Mouse (Mus musculus): ENCODE data around the gene Gm28035. TPM values are rescaled to one million over a fixed set of nuclear protein-coding genes. Genes with fewer than 3 reads are reported as not detected.

The Gm28035 gene
- polyA plus RNA-seq, 1 experiment from 2014 or later, result 0.16 TPM

GRCm38 (mm10) chr2:30247036-30247435 lies 6.7 kb downstream of the Gm28035 start:
- H3K9ac ChIP-seq (ENCODE audit: low read depth, low read length), result no peak overlapping the region
- peaks cover 6% of the 10 kb centered on the region; the same call in 1 of the 2 replicates for H3K36me3 ChIP-seq (ENCODE audit: control insufficient read depth, insufficient read depth, low read length)
- 95% methylated on average over 5 of the region's 5 CpGs for WGBS
- no peaks in the 10 kb centered on the region for H3K27me3 ChIP-seq (replicated peaks; ENCODE audit: control insufficient read depth, insufficient read depth, low read length)
- no peak overlapping the region for H3K4me2 ChIP-seq (ENCODE audit: low read length)
- H3K4me1 ChIP-seq (ENCODE audit: control insufficient read depth, insufficient read depth, low read depth, low read length), result peaks cover 6% of the 10 kb centered on the region; the same call in 1 of the 2 replicates
- ATAC-seq, result no peak
- no peak overlapping the region for H3K4me3 ChIP-seq (ENCODE audit: low read length)
- no peaks in the 10 kb centered on the region for H3K9me3 ChIP-seq (ENCODE audit: control insufficient read depth, low read length)
- H3K27ac ChIP-seq (ENCODE audit: low read depth, low read length), result no peak overlapping the region

GRCm38 (mm10) chr2:30247681-30248080 lies 7.3 kb downstream of the Gm28035 start:
- WGBS, result 67% methylated on average over 4 of the region's 4 CpGs
- no peak overlapping the region for H3K4me2 ChIP-seq (ENCODE audit: low read length)
- H3K9me3 ChIP-seq (ENCODE audit: control insufficient read depth, low read length), result no peaks in the 10 kb centered on the region
- H3K27me3 ChIP-seq (replicated peaks; ENCODE audit: control insufficient read depth, insufficient read depth, low read length), result no peaks in the 10 kb centered on the region
- no peak overlapping the region for H3K9ac ChIP-seq (ENCODE audit: low read depth, low read length)
- H3K36me3 ChIP-seq (ENCODE audit: control insufficient read depth, insufficient read depth, low read length), result peaks cover 6% of the 10 kb centered on the region; the same call in 1 of the 2 replicates
- peaks cover 2% of the 10 kb centered on the region; the same call in 1 of the 2 replicates for H3K4me1 ChIP-seq (ENCODE audit: control insufficient read depth, insufficient read depth, low read depth, low read length)
- H3K4me3 ChIP-seq (ENCODE audit: low read length), result no peak overlapping the region
- no peak for ATAC-seq
- H3K27ac ChIP-seq (ENCODE audit: low read depth, low read length), result no peak overlapping the region

- Histone ChIP-seq H3K4me3 (ENCODE audit: low read length) (no peak overlapping the region), H3K4me1 (ENCODE audit: control insufficient read depth, insufficient read depth, low read depth, low read length) (no peaks in the 10 kb centered on the region; the same call in 1 of the 2 replicates), H3K9me3 (ENCODE audit: control insufficient read depth, low read length) (no peaks in the 10 kb centered on the region), H3K9ac (ENCODE audit: low read depth, low read length) (no peak overlapping the region), H3K36me3 (ENCODE audit: control insufficient read depth, insufficient read depth, low read length) (peaks cover 4% of the 10 kb centered on the region; the same call in 1 of the 2 replicates), H3K27ac (ENCODE audit: low read depth, low read length) (no peak overlapping the region), H3K27me3 (replicated peaks; ENCODE audit: control insufficient read depth, insufficient read depth, low read length) (no peaks in the 10 kb centered on the region), H3K4me2 (ENCODE audit: low read length) (no peak overlapping the region)
- ATAC-seq, result no peak
- 96% methylated on average over 3 of the region's 3 CpGs for WGBS
These were observed 8.8 kb downstream of the Gm28035 start for GRCm38 (mm10) chr2:30249182-30249581.

GRCm38 (mm10) chr2:30250166-30251128 lies 10.1 kb downstream of the Gm28035 start:
- Histone ChIP-seq H3K4me1 (ENCODE audit: control insufficient read depth, insufficient read depth, low read depth, low read length) (no peaks in the 10 kb centered on the region; the same call in 1 of the 2 replicates), H3K27ac (ENCODE audit: low read depth, low read length) (no peak overlapping the region), H3K9ac (ENCODE audit: low read depth, low read length) (no peak overlapping the region), H3K9me3 (ENCODE audit: control insufficient read depth, low read length) (no peaks in the 10 kb centered on the region), H3K4me3 (ENCODE audit: low read length) (no peak overlapping the region), H3K27me3 (replicated peaks; ENCODE audit: control insufficient read depth, insufficient read depth, low read length) (no peaks in the 10 kb centered on the region), H3K36me3 (ENCODE audit: control insufficient read depth, insufficient read depth, low read length) (peaks cover 10% of the 10 kb centered on the region), H3K4me2 (ENCODE audit: low read length) (no peak overlapping the region)
- 89% methylated on average over 10 of the region's 10 CpGs for WGBS
- ATAC-seq, result no peak

GRCm38 (mm10) chr2:30251417-30252104 lies 11.2 kb downstream of the Gm28035 start:
- no peak for ATAC-seq
- Histone ChIP-seq H3K4me1 (ENCODE audit: control insufficient read depth, insufficient read depth, low read depth, low read length) (no peaks in the 10 kb centered on the region; the same call in 1 of the 2 replicates), H3K4me3 (ENCODE audit: low read length) (no peak overlapping the region), H3K27ac (ENCODE audit: low read depth, low read length) (no peak overlapping the region), H3K9me3 (ENCODE audit: control insufficient read depth, low read length) (no peaks in the 10 kb centered on the region), H3K4me2 (ENCODE audit: low read length) (no peak overlapping the region), H3K36me3 (ENCODE audit: control insufficient read depth, insufficient read depth, low read length) (peaks cover 18% of the 10 kb centered on the region), H3K9ac (ENCODE audit: low read depth, low read length) (no peak overlapping the region), H3K27me3 (replicated peaks; ENCODE audit: control insufficient read depth, insufficient read depth, low read length) (no peaks in the 10 kb centered on the region)
- WGBS, result 81% methylated on average over 5 of the region's 5 CpGs

- peaks cover 28% of the 10 kb centered on the region for H3K36me3 ChIP-seq (ENCODE audit: control insufficient read depth, insufficient read depth, low read length)
These were observed 12.2 kb downstream of the Gm28035 start for GRCm38 (mm10) chr2:30252521-30252920.

GRCm38 (mm10) chr2:30253809-30254208 lies 13.4 kb downstream of the Gm28035 start:
- no peaks in the 10 kb centered on the region; the same call in 1 of the 2 replicates for H3K4me1 ChIP-seq (ENCODE audit: control insufficient read depth, insufficient read depth, low read depth, low read length)
- no peaks in the 10 kb centered on the region for H3K27me3 ChIP-seq (replicated peaks; ENCODE audit: control insufficient read depth, insufficient read depth, low read length)
- no peak overlapping the region for H3K9ac ChIP-seq (ENCODE audit: low read depth, low read length)
- ATAC-seq, result no peak
- no peak overlapping the region for H3K4me3 ChIP-seq (ENCODE audit: low read length)
- H3K4me2 ChIP-seq (ENCODE audit: low read length), result no peak overlapping the region
- 82% methylated on average over 5 of the region's 5 CpGs for WGBS
- peaks cover 35% of the 10 kb centered on the region for H3K36me3 ChIP-seq (ENCODE audit: control insufficient read depth, insufficient read depth, low read length)
- H3K9me3 ChIP-seq (ENCODE audit: control insufficient read depth, low read length), result no peaks in the 10 kb centered on the region
- H3K27ac ChIP-seq (ENCODE audit: low read depth, low read length), result no peak overlapping the region

More at GRCm38 (mm10) chr2:30252521-30252920, 12.2 kb downstream of the Gm28035 start:
- WGBS, result 77% methylated on average over 3 of the region's 3 CpGs
- Histone ChIP-seq H3K4me1 (ENCODE audit: control insufficient read depth, insufficient read depth, low read depth, low read length) (no peaks in the 10 kb centered on the region; the same call in 1 of the 2 replicates), H3K4me3 (ENCODE audit: low read length) (no peak overlapping the region), H3K27me3 (replicated peaks; ENCODE audit: control insufficient read depth, insufficient read depth, low read length) (no peaks in the 10 kb centered on the region), H3K9ac (ENCODE audit: low read depth, low read length) (no peak overlapping the region), H3K9me3 (ENCODE audit: control insufficient read depth, low read length) (no peaks in the 10 kb centered on the region), H3K27ac (ENCODE audit: low read depth, low read length) (no peak overlapping the region), H3K4me2 (ENCODE audit: low read length) (no peak overlapping the region)
- no peak for ATAC-seq

- Histone ChIP-seq H3K27me3 (replicated peaks; ENCODE audit: control insufficient read depth, insufficient read depth, low read length) (no peaks in the 10 kb centered on the region), H3K9me3 (ENCODE audit: control insufficient read depth, low read length) (no peaks in the 10 kb centered on the region), H3K36me3 (ENCODE audit: control insufficient read depth, insufficient read depth, low read length) (peaks cover 34% of the 10 kb centered on the region), H3K4me2 (ENCODE audit: low read length) (no peak overlapping the region), H3K9ac (ENCODE audit: low read depth, low read length) (no peak overlapping the region), H3K4me1 (ENCODE audit: control insufficient read depth, insufficient read depth, low read depth, low read length) (no peaks in the 10 kb centered on the region; the same call in 1 of the 2 replicates), H3K27ac (ENCODE audit: low read depth, low read length) (no peak overlapping the region), H3K4me3 (ENCODE audit: low read length) (no peak overlapping the region)
- no peak for ATAC-seq
- 96% methylated on average over 42 of the region's 42 CpGs for WGBS
These were observed 15.4 kb downstream of the Gm28035 start for GRCm38 (mm10) chr2:30255631-30256395.
